Mouse (Mus musculus) lung, adult 2 months (tissue): ENCODE data around the gene Batf.

ENCODE experiments used
- CTCF ChIP-seq: fragments of 200-500 bp; IDR thresholded peaks from 2 replicates; pipeline ENCODE4 v1.5.1; 2011; ENCODE audit warnings: mild to moderate bottlenecking, low read length, control low read depth; ENCODE audit not compliant: insufficient read depth
- POLR2A ChIP-seq: fragments of 200-500 bp; IDR thresholded peaks from 2 replicates; pipeline ENCODE4 v1.6.1; 2011; ENCODE audit warnings: low read depth, mild to moderate bottlenecking, control low read depth, low read length, borderline replicate concordance; ENCODE audit errors: extremely low read depth

DNA sequence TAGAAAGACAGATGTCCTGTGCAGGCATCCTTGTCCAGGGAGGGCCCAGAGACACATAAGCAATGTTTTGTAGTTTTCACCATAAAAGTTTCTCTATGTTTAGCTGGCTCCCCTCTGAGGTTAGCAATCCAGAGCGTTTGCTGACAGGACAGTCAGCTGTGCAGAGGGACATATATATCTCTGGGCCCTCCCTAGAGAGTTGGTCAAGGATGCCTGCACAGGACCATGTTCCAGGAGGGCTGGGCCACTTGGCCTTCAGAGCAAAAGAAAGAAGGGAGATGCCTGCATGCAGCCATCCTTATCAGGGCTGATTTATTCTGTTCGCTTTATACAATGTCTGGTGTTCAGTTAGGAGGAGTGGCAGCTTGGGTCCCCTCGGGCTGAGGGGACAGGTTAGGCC, 70.0 kb downstream of the Batf start:
- TF ChIP-seq CTCF (no peak), POLR2A (no peak)
